Mouse (Mus musculus): ENCODE measurements around the gene Tyw1.

Tyw1 gene

DNA sequence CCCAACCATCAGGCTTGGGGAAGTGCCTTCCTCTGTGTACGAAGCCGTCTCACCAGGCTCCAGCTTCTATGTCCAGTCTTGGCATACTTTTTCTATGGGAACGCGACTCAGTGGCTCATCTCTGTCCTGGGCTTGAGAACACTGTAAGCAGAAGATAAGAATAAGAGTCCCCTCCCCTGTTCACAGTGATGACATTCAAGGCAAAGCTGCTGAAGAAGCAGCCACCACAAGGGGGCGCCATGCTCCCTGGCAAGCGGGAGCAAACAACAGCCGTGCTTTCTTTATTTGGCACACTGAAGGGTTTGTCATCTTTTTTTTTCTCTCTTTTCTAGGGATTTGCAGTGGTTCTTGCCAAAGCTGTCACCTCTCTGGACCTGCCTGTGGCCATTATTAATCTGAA, 11.2 kb downstream of the Tyw1 start:
- peak; percentile 73 for DNase-seq

DNA sequence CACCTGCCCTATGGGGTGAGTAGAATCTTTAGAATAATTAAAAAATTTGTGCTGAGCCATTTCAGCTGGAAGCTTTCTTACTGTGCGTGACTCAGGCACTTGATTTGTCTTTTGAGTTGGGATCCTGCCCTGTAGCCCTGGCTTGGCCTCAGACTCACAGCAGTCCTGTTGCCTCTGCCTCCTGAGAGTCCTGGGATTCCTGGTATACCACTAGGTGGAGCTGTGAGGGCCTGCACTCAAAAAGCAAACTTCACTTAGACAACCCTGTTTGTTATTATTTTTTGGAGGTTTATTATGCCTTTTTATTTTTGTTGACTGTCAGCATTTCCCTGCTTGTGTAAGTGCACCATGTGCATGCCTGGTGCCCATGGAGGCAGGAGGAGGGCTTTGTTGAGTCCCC, 11.9 kb downstream of the Tyw1 start:
- DNase-seq: no peak

DNA sequence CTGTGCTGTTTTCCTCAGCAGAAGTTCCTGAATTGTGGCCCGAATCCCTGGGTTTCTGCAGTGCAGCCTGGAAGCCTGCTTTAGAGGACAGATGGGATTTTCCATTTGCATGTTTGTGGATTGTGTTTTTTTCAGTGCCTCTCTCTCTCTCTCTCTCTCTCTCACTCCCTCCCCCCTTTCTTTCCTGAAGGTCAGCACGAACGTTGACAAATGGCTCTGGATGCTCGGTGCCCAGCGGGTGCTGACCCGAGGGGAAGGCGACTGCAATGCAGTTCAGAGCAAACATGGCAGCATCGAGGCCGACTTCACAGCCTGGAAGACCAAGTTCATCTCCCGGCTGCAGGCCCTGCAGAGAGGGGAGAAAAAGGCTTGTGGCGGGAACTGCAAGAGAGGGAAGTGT, 13.6 kb downstream of the Tyw1 start:
- no peak for DNase-seq

DNA sequence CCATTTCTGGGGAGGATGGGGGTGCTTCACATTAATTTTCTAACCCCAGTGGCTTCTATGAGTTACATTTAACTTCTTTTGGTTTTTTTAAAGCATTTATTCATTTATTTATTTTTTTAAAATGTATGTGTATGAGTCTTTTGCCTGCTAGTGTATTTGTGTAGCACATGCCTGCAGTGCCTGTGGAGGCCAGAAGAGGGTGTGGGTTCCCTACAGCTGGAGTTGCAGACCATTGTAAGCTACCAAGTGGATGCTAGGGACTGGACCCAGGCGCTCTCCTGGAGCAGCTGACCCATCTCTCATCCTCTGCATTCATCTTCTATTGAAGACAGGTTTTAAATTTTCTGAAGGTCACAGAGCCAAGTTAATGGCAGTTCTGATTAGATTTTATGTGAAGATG, 16.9 kb downstream of the Tyw1 start:
- DNase-seq: no peak

DNA sequence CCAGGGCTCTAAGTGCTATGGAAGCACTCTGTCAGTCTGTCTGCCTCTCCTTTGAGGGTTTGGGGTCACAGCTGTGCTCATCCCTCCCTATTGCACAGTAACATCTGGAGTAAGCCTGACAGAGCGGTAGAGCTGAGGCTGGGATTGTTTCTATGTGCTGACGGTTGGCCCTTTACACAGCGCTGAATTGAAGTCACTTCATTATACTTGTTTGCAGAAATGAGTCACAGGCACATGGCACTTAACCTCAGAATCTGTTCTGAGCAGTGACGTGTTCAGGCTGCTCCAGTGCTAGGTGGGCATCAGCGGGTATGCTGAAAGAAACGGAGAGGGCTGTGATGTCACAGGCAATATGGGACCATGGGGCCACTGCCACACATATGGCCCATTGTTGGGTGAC, 17.6 kb downstream of the Tyw1 start:
- no peak for DNase-seq

DNA sequence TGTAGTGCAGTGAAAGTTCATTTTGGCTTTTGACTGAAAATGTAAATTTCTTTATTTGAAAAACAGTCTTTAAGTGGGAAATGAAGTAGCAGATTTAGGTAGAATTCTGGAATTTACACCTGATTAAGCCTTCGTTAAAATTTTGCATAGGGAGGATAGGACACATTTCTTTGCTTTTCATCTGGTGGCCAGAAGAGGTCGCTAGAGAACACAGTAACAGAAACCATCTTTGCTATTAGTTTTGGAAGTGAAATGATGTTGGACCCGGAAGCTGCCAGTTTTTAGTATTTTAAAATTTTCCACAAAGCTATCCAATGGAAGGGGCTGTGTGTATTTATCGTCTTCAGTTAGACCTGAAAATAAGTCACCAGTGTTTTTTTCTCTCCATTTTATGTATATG, 20.1 kb downstream of the Tyw1 start:
- DNase-seq: peak; percentile 34

DNA sequence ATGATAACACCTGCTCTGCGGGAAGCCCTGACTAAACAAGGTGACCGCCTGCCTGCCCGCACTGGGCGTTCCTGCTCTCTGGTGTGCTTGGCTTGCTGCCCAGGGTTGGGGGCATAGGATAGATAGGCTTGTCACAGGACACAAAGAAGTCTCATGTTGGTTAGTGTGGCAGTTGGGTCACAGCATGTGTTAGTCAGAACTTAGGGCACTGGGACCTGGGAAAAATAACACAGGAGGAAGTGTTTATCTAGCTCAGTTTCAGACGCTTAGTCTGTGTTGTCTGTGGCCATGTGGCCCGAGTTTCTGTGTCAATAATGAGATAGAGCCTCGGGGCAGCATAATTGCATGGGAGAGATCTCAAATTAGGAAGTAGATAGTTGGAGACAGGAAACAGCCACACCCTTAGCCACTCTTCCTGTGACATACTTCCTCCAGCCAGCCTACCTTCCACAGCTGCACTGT, 22.6 kb downstream of the Tyw1 start:
- no peak for DNase-seq

DNA sequence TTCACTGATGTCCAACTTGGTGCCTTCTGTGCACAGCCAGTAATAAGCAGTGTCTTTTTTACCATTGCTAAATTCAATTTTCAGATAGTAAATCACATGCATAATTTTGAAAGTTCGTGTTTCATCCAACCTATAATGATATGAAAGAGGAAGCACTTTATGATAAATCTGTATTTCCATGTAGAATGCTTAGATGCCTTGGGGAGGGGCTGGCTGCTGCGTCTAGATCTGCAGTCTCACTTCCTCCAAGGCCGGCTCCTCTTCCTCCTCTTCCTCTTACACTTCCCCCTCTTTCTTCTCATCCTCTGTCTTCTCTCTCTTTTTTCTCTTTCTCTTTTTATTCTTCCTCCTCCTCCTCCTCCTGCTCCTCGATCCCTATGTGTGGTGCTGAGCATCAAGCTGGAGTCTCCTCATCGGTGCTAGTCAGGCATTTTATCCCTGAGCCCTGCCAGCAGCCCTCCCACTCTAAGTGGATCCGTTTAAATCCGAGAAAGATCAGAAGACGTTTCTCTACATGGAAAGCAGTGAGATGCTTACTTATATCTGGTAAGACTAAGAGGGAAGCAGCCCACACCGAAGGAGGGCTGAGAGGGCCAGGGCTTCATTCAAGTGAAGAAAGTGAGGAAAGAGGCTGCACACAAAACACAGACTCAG, 27.8 kb downstream of the Tyw1 start:
- no peak for DNase-seq

DNA sequence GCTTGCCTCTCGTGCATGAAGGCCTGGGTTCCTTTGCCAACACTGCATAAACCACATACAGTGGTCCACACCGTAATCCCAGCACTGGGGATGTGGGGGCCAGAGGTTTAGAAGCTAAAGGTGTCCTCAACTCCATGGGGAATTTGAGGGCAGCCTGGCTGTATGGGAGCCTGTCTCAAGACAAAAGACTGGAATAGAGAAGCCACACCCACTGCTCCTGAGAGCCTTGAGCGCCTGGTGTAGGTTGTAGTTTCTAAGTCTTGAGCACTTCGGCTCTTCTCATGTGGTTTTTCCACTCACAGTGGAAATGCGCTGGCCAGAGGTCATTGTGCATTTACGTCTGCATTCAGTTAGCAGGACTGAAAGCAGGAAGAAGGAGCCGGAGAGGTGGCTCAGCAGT, 32.7 kb downstream of the Tyw1 start:
- no peak for DNase-seq

DNA sequence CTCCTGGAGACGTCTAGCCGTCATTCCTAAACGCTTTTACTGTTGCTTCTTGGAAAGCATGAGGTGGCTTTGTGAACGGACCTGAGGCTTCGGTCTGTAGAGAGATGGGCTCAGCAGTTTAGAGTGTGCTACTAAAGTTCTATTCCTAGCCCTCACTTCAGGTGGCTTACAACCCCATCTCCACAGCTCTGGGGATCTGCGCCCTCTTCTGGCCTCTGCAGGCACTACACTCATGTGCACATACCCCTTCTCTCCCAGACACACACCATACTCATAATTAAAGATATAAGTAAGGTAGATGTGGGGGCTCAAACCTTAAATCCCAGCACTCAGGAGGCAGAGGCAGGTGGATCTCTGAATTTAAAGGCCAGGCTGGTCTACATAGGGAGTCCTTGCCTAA, 34.8 kb downstream of the Tyw1 start:
- DNase-seq: no peak

DNA sequence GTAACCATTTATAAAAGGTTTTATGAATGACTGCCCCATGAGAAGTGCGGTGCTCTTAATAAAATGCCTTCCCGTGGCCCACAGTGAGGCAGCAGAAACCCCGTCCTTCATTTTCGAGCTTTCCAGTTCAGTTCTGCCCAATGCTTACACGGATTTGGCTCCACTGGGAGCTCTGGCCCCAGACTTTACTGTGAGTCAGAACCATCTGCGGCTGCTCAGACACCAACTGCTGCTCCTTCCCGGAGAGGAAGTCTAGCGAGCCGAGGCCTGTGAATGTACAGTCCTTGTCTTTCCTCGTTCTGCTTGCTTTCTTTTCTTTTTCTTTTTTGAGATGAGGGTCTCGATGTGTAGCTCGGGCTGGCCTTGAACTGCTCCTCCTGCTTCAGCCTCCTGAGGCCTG, 35.4 kb downstream of the Tyw1 start:
- DNase-seq: peak; percentile 49

DNA sequence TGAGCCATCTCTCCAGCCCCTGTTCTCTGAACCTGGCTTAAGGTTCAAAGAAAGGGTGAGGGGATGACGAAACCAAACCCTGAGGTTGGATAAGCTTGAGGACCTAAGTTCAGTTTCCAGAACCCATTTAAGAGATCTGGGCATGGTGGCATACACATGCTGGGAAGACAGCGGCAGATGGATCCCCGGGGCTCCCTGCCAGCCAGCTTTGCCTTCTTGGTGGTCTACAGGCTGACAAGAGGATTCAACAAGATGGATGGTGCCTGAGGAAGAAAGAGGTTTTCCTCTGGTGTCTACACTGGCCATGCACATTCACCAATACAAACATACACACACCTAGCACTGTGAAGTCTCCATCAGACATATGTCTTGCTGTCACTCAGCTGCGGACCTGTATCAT, 37.6 kb downstream of the Tyw1 start:
- DNase-seq: peak; percentile 78

DNA sequence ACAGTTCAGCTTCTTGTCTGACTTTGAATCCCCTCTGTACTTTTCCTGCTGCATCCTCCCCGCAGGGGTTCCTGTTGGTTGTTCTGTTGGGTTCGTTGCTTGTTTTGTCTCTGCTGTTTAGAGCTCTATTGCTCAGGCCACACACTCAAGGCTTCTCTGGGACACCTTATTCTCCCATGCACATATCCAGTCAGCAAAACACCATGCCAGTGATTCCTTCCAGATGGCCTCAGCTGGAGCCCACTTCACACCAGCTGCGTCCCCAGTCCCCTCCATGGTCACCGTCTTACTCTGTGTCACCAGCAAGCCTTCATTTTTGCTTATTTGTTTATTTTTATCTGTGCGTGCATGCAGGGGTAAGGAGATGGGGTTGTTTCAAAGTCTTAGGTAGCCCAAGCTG, 38.5 kb downstream of the Tyw1 start:
- no peak for DNase-seq

DNA sequence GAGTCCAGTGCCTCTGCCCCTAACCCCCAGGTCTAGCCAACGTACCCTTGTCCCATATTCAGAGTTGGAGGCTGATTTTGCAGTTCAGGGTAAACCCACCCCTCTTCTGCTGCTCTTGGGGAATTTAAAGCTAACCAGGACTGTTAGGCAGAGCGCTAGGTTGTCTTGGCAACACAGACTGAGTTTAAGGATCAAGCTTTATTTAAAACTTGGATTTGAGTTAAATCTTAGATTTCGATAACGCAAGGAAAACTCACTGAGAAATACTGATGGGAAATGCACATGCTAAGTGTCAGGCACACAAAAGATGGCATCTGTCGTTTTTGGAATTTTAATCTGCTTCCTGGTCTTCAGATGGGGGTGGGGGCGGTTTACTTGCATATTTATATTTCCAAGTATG, 39.2 kb downstream of the Tyw1 start:
- DNase-seq: peak; percentile 39

DNA sequence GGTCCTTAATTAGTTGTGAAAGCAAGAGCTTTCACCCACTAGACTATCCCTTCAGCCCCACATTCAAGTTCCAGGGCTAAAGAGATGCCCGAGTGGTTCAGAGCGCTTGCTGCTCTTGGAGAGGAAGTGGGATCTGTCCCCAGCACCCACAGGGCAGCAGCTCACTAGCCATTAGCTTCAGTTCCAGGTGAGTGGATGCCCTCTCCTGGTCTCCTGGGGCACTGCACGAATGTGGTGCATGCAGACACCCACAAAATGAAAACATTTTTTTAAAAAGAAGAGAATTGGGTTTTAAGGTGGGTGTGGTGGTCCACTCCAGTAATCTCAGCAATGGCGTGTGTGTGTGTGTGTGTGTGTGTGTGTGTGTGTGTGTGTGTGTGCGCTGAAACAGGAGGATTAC, 40.7 kb downstream of the Tyw1 start:
- DNase-seq: no peak

DNA sequence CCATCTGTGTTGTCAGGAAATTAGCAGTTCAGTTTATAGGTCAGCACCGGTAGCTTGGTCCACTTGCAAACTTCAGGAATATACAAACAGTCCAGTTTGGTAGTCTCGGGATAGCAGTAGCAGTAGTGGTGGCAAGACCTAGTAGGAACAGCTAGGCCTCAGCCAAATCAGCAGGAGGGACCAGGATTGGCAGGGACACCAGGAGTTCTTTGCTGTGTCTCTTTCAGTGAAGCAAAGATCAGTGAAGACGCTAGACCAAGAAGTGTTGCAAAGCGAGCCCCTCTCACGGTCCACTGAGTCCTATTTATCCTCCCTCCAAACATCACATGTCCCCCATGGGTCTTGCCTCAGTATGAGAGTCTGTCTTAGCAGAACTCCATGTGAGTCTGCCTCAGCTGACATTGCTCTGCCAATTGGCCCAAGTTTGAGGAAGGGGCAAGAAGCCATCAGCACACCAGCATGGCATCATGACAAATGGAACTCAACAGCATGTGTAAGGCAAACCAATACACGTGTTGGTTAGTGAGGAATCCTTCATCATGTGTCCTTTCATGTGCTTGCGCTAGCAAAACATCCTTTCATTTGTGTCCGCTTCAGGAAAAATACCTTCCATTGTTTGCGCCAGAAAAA, 43.5 kb downstream of the Tyw1 start:
- DNase-seq: no peak

DNA sequence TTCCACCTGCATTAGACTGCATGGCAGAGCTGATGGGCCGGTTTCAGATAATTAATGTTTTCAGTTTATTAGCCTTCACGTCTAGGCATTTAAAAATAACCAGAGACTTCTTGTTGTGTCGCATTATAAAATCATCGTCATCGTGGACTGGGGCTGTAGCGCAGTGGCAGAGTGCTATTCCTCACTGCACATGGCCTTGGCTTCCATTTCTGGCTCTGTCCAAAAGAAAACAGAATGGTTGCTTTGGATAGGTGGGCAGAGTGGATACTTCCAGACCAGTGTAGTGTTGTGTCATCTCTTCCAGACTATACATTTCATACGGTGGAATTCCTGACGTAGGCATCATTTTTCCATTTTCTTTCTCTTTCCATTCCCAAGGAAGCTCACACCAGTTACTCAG, 44.1 kb downstream of the Tyw1 start:
- DNase-seq: no peak

DNA sequence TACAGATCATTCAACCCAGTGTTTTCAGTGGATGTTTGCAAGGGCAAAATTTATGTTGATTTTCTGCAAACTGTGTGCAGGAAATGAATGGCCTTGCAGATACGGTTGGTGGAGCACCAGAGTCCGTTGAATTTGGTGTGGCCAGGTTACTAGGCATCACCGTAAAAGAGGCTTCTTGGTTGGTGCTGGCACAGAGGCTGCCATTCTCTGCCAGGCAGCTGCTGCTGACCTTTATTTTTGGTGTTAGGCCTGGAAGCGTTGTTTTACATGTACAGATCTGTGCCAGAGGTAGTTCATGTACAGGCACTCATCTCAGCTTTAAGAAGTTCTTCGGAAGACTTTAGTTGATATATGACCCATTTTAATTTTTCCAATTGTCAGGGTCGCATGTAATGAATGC, 48.2 kb downstream of the Tyw1 start:
- DNase-seq: no peak

DNA sequence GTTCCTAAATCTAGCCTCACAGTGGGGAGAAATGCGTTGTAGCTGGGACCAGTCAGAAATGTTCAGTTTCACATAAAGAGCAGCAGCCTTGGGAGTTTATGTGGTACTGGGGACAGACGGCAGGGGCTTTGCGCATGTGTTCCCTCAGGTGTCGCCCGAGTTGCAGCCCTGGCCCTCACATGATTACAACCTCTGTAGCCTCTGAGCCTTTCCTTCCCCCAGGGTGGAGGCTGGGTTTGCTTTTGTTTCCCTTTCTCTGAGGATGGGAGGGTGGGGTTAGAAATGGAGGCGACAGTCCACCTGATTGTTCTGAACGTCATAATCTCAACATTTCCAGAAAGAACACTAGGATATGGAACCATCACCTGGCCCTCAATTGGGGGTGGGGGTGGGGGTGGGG, 52.5 kb downstream of the Tyw1 start:
- DNase-seq: no peak

DNA sequence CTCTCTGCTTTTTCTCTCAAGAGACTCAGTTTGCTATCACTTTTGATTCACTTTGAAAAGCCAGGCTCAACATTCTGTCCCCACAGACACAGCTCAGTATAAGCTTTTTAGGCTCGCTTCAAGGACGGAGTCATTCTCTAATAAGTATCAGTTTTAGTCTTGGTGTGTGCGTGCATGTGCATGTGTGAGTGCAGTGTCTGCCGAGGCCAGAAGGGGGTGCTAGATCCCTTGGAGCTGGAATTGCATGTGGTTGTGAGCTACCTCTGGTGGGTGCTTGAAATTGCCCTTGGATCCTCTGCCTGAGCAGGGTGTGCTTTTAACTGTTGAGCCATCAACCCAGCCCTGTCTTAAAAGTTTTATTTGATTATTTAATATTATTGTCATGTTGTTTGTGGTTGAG, 54.7 kb downstream of the Tyw1 start:
- no peak for DNase-seq

DNA sequence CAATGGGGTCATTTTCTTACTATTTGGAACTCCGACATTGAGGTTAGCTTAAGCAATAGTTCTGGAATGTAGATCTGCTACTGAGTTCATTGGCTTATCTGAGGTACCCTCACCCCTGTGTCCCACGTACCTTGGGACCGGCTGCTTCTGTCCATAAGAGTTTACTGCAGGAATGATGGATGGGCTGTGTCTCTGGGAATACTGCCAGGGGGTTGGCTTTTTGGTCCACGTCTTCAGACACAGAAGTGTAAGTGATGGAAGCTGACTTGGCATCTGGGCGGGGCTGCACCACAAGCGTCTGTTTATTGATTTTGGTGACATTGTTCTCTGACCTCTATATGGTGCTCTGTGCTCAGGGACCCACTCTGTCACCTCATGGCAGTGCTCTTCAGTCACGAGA, 55.4 kb downstream of the Tyw1 start:
- DNase-seq: no peak

DNA sequence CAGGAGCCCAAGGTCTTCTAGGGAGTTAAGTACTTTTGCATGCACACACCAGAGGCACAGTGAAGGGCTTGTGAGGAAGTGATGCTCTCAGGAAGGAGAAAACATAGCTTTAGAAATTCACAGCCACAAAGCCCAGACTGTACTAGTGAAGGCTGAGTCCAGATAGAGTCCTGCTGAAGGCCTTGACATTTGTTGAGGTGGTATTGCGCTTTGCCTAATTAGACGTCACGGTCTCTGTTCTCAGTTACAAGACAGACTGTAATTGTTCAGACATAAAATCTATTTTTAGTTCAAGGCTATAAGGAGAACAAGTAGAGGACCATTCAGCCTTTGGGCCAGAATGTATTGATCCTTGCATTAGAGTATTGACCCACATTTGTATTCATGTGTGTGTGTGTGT, 58.1 kb downstream of the Tyw1 start:
- DNase-seq: no peak

DNA sequence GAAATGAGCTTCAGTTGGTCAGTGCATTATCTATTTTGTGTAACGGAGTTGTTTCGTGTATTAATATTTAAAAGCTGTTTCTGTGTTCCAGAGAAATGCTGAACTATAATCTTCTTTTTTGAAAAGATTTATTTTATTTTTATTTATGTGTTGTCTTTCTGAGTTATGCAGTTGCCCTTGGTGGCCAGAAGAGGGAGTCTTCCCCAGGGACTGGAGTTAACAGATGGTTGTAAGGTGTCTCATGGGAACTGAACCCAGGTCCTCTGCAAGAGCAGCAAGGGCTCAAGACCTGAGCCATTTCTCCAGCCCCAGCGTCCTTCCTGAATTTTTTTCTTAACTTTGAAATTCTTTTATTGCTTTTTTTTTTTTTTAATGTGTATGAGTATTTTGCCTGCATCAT, 59.5 kb downstream of the Tyw1 start:
- DNase-seq: no peak

DNA sequence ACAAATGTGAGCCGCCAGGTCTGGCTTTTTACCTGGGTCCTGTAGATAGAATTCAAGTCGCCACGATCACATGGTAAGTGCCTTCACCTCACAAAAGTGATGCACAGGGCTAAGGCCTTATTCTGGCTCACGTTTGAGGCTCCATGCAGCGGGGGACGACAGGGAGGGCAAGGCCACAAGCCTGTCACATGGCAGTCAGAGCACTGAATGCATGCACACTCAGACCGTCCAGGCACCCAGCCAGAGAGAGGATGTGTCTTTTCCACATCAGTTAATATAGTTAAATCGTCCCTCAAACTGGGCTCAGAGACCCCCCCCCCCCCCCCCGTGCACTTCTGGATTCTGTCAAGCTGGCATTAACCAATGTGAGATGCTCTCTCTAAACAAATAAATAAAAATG, 60.9 kb downstream of the Tyw1 start:
- no peak for DNase-seq

DNA sequence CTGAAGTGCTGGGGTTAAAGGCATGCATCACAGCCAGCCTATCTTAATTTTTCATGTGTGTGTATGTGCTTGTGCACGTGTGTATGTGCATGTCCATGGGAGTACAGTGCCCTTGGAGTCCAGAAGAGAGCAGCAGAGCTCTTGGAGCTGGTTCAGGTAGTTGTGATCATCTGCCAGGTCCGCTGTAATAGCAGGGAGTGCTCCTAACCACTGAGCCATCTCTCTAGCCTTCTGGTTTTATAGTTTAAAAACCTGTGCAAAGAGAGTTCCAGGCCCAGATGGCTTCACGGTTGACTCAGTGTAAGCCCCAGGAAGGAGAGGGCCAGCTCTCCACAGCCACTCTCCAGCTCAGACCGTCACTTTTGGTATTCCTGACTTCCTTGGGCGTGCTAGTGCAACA, 64.4 kb downstream of the Tyw1 start:
- DNase-seq: no peak

Data from right cerebral cortex, postnatal 4 days (tissue).